Mouse (Mus musculus) limb, embryonic 10.5 days (tissue): Measurements from ENCODE around the gene Incenp. TPM values are rescaled to one million over a fixed set of nuclear protein-coding genes. Genes with fewer than 3 reads are reported as not detected.
A peak's percentile ranks its signal among the peaks of the same experiment; 100 is the strongest.
"Not testable (repeated sequence)": the region's sequence is repeated elsewhere in the genome, so short reads cannot be mapped to it uniquely, and the experiment has no call there.

Experiments used
- DNase-seq: peaks from one replicate; pipeline ENCODE4 v3.0.0-alpha.2; 2017; ENCODE audit warnings: low spot score
- H3K27ac ChIP-seq: fragments of 300-500 bp; sonication (generic); 2 replicates; pipeline ENCODE4 v1.5.1; 2016; ENCODE audit warnings: mild to moderate bottlenecking
- H3K27me3 ChIP-seq: fragments of 300-500 bp; sonication (generic); 2 replicates; pipeline ENCODE4 v1.6.1; 2016; ENCODE audit warnings: low read depth, mild to moderate bottlenecking; ENCODE audit not compliant: poor library complexity, severe bottlenecking
- H3K36me3 ChIP-seq: fragments of 300-500 bp; sonication (generic); 2 replicates; pipeline ENCODE4 v1.6.1; 2016; ENCODE audit warnings: mild to moderate bottlenecking, moderate library complexity
- H3K4me1 ChIP-seq: fragments of 300-500 bp; sonication (generic); 2 replicates; pipeline ENCODE4 v1.6.1; 2016
- H3K4me3 ChIP-seq: fragments of 300-500 bp; sonication (generic); 2 replicates; pipeline ENCODE4 v1.5.1; 2016; ENCODE audit warnings: mild to moderate bottlenecking, moderate library complexity
- H3K9me3 ChIP-seq: fragments of 300-500 bp; sonication (generic); replicated peaks from 2 replicates; pipeline ENCODE4 v1.6.1; 2016; ENCODE audit warnings: mild to moderate bottlenecking
- WGBS: fragments of 180-500 bp; shearing (Covaris S2); methylation state at CpG from one replicate; pipeline ENCODE4 v1.1.7; 2016; 5-methylcytosine and 5-hydroxymethylcytosine counted together
- polyA plus RNA-seq: library from polyadenylated mRNA; unstranded; fragments of >200 nt; fragmentation: Nextera tagmentation; extraction: Ambion mirVana; gene quantifications from 2 replicates; pipeline ENCODE4 v1.2.1, GENCODE M21; 2016

The Incenp gene
- polyA plus RNA-seq, 1 experiment from 2014 or later, result 183 TPM

- no peaks in the 10 kb centered on the region for H3K27me3 ChIP-seq
- no peaks in the 10 kb centered on the region for H3K4me1 ChIP-seq
- peak; percentile 50 for DNase-seq
- H3K27ac ChIP-seq, result no peak overlapping the region
- H3K9me3 ChIP-seq, result no peaks in the 10 kb centered on the region
- no peak overlapping the region for H3K4me3 ChIP-seq
- H3K36me3 ChIP-seq, result no peaks in the 10 kb centered on the region
- WGBS, result 20% methylated on average over 6 of the region's 6 CpGs
Observed at GRCm38 (mm10) chr19:9911314-9911754, 12.0 kb upstream of the Incenp start.

GRCm38 (mm10) chr19:9909351-9909750 is 10.0 kb upstream of the Incenp start:
- Histone ChIP-seq H3K27me3 (no peaks in the 10 kb centered on the region), H3K4me3 (no peak overlapping the region), H3K36me3 (no peaks in the 10 kb centered on the region), H3K27ac (no peak overlapping the region), H3K4me1 (no peaks in the 10 kb centered on the region), H3K9me3 (no peaks in the 10 kb centered on the region)
- WGBS, result 79% methylated on average over 5 of the region's 5 CpGs
- DNase-seq, result no peak

- DNase-seq, H3K27ac ChIP-seq, H3K9me3 ChIP-seq, H3K27me3 ChIP-seq: not testable (repeated sequence)
- WGBS, result 94% methylated on average over 2 of the region's 2 CpGs
- H3K4me1 ChIP-seq, result peaks cover 25% of the 10 kb centered on the region
- H3K4me3 ChIP-seq, result peak overlapping the region; percentile 79; the same call in 1 of the 2 replicates
- peaks cover 16% of the 10 kb centered on the region for H3K36me3 ChIP-seq
Observed at GRCm38 (mm10) chr19:9900696-9901095, 1.3 kb upstream of the Incenp start.

- Histone ChIP-seq H3K9me3 (no peaks in the 10 kb centered on the region), H3K36me3 (peaks cover 25% of the 10 kb centered on the region), H3K27me3 (no peaks in the 10 kb centered on the region), H3K4me1 (peaks cover 25% of the 10 kb centered on the region), H3K4me3 (peak overlapping the region; percentile 79), H3K27ac (peak overlapping the region; percentile 92)
- DNase-seq, result no peak
- 9% methylated on average over 10 of the region's 10 CpGs for WGBS
Observed at GRCm38 (mm10) chr19:9899780-9900146, 412 bp upstream of the Incenp start.

GRCm38 (mm10) chr19:9898339-9899066 is 848 bp downstream of the Incenp start:
- 11% methylated on average over 17 of the region's 17 CpGs for WGBS
- H3K36me3 ChIP-seq, result peaks cover 38% of the 10 kb centered on the region
- peak overlapping the region; percentile 79 for H3K4me3 ChIP-seq
- no peak for DNase-seq
- H3K27ac ChIP-seq, result peak overlapping the region; percentile 92
- no peaks in the 10 kb centered on the region for H3K27me3 ChIP-seq
- H3K4me1 ChIP-seq, result peaks cover 25% of the 10 kb centered on the region
- H3K9me3 ChIP-seq, result no peaks in the 10 kb centered on the region

- Histone ChIP-seq H3K27ac (no peak overlapping the region), H3K4me1 (peaks cover 25% of the 10 kb centered on the region), H3K4me3 (no peak overlapping the region), H3K27me3 (no peaks in the 10 kb centered on the region), H3K9me3 (no peaks in the 10 kb centered on the region), H3K36me3 (peaks cover 62% of the 10 kb centered on the region)
- 81% methylated on average over 5 of the region's 5 CpGs for WGBS
- DNase-seq, result no peak
Observed at GRCm38 (mm10) chr19:9896067-9896466, 3.3 kb downstream of the Incenp start.

GRCm38 (mm10) chr19:9886771-9887170 is 12.6 kb downstream of the Incenp start:
- Histone ChIP-seq H3K9me3 (no peaks in the 10 kb centered on the region), H3K36me3 (peaks cover 99% of the 10 kb centered on the region), H3K27ac (no peak overlapping the region), H3K4me3 (no peak overlapping the region), H3K27me3 (no peaks in the 10 kb centered on the region), H3K4me1 (no peaks in the 10 kb centered on the region)
- 95% methylated on average over 8 of the region's 8 CpGs for WGBS
- no peak for DNase-seq

GRCm38 (mm10) chr19:9886348-9886747 is 13.0 kb downstream of the Incenp start:
- DNase-seq, result no peak
- H3K27me3 ChIP-seq, result no peaks in the 10 kb centered on the region
- H3K4me1 ChIP-seq, result no peaks in the 10 kb centered on the region
- H3K9me3 ChIP-seq, result no peaks in the 10 kb centered on the region
- no peak overlapping the region for H3K4me3 ChIP-seq
- 90% methylated on average over 1 of the region's 1 CpGs for WGBS
- peaks cover 99% of the 10 kb centered on the region for H3K36me3 ChIP-seq
- H3K27ac ChIP-seq, result no peak overlapping the region

GRCm38 (mm10) chr19:9878186-9878835 is 21.0 kb downstream of the Incenp start:
- Histone ChIP-seq H3K4me1 (no peaks in the 10 kb centered on the region), H3K4me3 (no peak overlapping the region), H3K9me3 (no peaks in the 10 kb centered on the region), H3K27me3 (no peaks in the 10 kb centered on the region), H3K27ac (no peak overlapping the region), H3K36me3 (peaks cover 100% of the 10 kb centered on the region)
- DNase-seq, result no peak
- WGBS, result 95% methylated on average over 20 of the region's 20 CpGs

- H3K36me3 ChIP-seq, result peaks cover 11% of the 10 kb centered on the region
- H3K27me3 ChIP-seq, result no peaks in the 10 kb centered on the region
- no peaks in the 10 kb centered on the region for H3K4me1 ChIP-seq
- H3K4me3 ChIP-seq, result no peak overlapping the region
- H3K9me3 ChIP-seq, result no peaks in the 10 kb centered on the region
- no peak overlapping the region for H3K27ac ChIP-seq
- DNase-seq, result no peak
Observed at GRCm38 (mm10) chr19:9865466-9865865, 33.9 kb downstream of the Incenp start.

GRCm38 (mm10) chr19:9864856-9865255 is 34.5 kb downstream of the Incenp start:
- 85% methylated on average over 1 of the region's 1 CpGs for WGBS
- Histone ChIP-seq H3K27me3 (no peaks in the 10 kb centered on the region), H3K9me3 (no peaks in the 10 kb centered on the region), H3K27ac (no peak overlapping the region), H3K36me3 (peaks cover 6% of the 10 kb centered on the region), H3K4me3 (no peak overlapping the region), H3K4me1 (no peaks in the 10 kb centered on the region)
- no peak for DNase-seq

GRCm38 (mm10) chr19:9860821-9861220 is 38.5 kb downstream of the Incenp start:
- not testable (repeated sequence) for H3K4me1 ChIP-seq, DNase-seq, H3K36me3 ChIP-seq, H3K27ac ChIP-seq, H3K27me3 ChIP-seq, H3K4me3 ChIP-seq, H3K9me3 ChIP-seq
- 92% methylated on average over 3 of the region's 3 CpGs for WGBS

- 76% methylated on average over 3 of the region's 3 CpGs for WGBS
- not testable (repeated sequence) for H3K27ac ChIP-seq, H3K9me3 ChIP-seq, DNase-seq, H3K36me3 ChIP-seq, H3K27me3 ChIP-seq, H3K4me3 ChIP-seq, H3K4me1 ChIP-seq
Observed at GRCm38 (mm10) chr19:9849368-9850075, 49.8 kb downstream of the Incenp start.
